Mouse (Mus musculus) heart, adult 2 months (tissue): ENCODE measurements at regions not wholly inside any gene's neighbourhood (a gene's known extent, or its start where the extent isn't known, plus 50 kb on each side); places are given as distances from the start of the nearest gene placed in this dataset.

ENCODE experiments used
- CTCF ChIP-seq: fragments of 200-600 bp; IDR thresholded peaks from 2 replicates; pipeline ENCODE4 v1.8.1; 2022; ENCODE audit warnings: antibody characterized with exemption, mild to moderate bottlenecking, moderate library complexity
- EP300 ChIP-seq: fragments of 200-500 bp; IDR thresholded peaks from 2 replicates; pipeline ENCODE4 v1.6.1; 2011; ENCODE audit warnings: low read depth, low read length, control low read depth; ENCODE audit not compliant: insufficient read depth
- POLR2A ChIP-seq: fragments of 200-500 bp; IDR thresholded peaks from 2 replicates; pipeline ENCODE4 v1.6.1; 2011; ENCODE audit warnings: mild to moderate bottlenecking, low read depth, low read length, control low read depth; ENCODE audit not compliant: insufficient read depth

DNA sequence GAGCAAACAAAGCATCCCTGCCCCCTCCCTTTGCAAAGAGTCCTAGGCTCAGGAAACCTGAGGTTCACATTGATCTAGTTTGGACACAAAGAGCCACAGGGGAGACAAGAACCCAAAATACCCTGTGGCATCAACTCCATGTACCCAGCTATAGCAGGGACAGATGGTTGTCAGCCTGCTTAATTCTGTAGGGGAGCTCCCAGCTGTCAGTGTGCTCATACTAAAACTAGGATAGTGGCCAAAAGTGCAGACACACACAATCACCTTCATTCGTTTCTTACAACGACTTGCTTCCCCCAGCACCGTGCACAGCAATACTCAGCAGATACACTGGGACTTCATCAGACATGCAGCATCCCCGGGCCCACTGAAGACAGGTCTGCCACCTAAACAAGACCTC, 133.5 kb upstream of the Kdm8 start:
- TF ChIP-seq POLR2A (no peak), CTCF (no peak), EP300 (no peak)
